Mouse (Mus musculus) cerebellum, postnatal 14 days (tissue): Measurements from ENCODE around the gene Mrpl48.

Experiments used
- DNase-seq, 2 experiments: peaks; one replicate each; pipeline ENCODE4 v3.0.0; 2021; ENCODE audit warnings: mixed read lengths in 2 of 2

Mrpl48 gene

DNA sequence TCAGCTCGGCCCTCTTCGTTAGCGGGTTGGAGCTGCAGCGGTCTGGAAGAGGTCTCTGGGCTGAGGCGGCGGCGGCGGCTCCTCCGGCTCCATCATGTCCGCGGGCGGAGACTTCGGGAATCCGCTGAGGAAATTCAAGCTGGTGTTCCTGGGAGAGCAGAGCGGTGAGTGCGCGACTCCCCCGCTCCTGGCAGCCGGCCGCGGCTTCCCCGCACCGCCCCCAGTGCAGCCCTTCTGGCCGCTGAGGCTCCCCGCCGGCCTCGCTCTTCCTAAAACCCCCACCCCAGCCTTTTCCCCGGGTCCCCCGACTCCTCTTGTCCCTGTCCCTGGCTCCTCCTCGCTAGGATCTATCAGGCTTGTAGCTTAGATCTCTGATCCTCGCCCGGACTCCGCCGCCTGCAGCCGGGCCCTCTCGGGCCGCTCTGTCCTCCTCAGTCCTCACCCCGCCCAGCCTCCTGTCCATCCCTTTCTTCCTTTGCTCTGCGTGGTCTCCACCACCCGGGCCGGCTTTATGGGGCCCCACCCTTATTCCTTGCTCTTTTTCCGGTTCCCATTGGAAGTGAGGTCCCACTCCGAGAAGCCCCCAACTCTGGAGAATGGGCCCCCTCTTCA lies at the start of gene Mrpl48:
TSS of gene Mrpl48 (minus strand) at position 172 of the 612 bp plus-strand sequence.
- DNase-seq: peak; percentile 78 to 84

DNA sequence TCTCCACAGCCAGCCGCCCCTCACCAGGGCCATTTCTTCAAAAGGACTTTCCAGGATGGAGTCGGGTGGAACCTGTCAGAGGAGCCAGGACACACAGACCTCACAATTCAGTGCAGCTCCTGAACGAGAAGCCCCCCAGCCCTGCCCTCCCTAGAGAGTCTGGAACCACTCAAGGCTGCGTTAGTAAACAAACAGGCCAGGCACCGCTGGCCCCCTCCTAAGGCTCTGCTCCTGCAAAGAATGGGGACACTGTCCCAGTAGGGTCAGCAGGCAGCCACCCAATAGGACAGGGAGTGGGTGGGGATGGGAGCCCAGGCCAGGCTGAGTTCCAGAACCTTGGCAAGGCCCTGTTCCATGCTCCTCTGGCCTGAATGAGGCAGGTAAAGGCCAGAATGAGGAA lies 48.6 kb upstream of the Mrpl48 start:
- no peak for DNase-seq

DNA sequence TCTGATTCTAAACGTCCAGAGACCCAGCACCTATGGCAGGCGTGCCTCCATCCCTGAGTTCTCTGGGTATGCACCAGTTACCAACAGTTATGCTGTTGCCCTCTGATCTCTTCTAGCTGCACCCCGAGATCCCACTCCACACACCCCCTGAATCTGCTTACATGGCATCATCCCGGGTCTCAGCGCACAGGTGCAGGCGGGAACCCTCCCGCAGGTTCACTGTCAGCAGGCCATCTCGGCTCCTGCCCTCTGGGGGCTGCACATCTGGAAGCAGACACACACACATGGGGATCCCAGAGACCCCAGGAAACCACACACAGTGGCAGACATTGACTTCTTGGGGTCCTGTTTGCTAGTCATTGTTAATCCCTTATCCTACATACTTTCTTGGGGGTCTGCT lies 46.3 kb upstream of the Mrpl48 start:
- DNase-seq: no peak

DNA sequence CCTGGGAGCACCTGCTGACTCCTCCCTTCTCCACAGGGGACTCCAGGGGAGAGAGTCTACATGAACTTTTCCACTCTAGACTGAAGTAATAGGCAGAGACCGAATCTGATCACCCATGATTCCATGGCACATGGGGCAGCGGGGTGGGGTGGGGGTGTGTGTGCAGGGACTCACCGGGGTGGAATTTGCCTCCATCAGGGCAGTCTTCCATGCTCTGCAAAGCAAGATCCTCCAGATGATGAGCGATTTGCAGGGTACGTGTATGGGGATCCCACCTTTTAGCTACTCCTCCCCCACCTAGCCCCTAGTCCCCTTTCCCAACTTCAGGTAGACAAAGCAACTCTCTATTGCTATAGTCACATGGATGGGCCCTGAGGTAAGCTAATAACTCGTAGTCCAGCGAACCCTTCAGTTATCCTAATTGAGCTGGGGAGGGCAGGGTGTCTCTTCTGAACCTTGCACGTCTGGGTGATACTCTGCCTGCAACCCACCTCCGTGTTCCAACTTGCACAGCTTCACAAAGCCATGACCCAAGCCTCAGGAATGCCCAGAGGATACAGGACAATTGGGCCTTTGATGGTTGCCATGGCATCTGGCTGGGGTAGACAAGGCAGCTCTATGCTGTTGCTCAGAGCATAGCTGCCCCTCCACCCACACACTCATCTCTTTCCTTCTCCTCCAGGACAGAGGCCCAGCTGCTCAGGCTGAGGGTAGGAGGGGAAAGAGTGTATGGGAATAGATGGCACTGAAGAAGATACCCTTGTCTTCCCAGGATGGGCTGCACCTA lies 45.6 kb upstream of the Mrpl48 start:
- no peak for DNase-seq

DNA sequence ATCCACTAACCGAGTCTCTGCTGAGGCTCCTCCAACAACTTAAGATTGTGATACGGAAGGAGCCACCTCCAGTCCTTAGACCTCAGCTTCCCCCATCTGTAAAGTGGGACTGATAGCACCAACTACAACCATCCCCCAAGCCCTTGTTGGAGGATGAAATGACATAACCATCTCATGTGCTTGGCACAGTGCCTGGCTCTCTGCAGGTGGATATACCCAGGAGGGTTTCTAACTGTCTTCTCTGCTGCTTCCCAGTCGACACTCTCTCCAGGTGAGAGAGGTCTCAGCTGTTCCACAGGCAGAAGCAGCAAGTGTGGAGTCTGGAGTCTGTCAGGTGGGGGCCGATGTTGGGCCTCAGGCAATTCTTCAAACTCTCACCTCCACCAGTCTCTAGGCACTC lies 42.9 kb upstream of the Mrpl48 start:
- DNase-seq: no peak

DNA sequence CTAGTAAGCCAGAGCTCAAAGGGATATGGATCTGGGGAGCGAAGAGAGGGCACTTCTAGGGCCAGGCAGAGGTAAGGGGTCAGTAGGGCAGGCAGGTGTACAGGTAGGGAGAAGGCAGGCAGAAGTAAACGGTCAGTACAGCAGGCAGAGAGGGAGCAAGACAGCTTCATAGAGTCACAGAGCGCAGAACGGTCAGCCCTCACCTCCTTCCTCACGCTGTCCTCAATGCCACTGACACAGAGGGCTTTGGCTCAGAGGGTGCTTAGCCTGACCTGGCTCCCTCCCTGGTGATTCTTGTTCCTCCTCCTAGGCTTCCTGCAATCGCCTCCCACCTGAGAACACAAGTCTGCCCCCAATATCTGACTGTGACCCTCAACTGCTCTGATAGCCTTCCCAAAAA lies 42.3 kb upstream of the Mrpl48 start:
- DNase-seq: no peak

DNA sequence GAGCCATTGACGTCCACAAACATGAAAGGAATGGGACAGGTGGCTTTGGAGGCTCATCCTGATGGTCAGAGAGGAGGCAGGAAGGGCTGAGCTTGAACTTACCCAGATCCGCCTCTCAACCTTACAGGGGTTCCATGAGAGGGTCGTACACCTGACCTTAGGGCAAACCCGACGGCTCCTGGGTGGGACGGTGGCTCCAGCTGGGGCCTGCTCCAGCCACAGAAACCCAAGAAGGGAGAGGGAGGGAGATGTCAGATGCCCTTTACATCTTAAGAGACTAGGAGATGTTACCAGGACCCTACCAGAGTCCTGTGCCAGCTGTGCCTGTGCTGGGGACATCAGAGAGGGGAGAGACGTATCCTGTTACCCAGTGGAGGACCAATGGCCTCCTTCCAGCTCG lies 41.7 kb upstream of the Mrpl48 start:
- DNase-seq: no peak

DNA sequence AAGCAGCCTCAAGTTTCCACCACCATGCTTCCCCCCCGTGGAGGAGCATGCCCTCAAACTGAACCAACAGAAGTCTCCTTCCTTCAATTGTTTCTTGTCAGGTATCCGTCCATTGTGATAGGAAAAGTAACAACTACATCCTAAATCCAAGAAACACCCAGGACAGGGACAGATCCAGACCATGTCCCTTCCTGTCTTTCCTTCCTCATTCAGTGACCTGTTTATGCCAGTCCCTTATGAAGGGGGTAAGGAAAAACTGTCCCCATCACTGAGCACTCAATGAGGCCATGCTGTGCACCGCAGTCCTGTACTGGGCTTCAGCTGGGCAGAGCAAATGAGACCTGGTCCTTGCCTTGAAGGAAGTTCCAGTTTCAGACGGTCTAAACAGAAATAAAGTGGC lies 41.0 kb upstream of the Mrpl48 start:
- DNase-seq: no peak

DNA sequence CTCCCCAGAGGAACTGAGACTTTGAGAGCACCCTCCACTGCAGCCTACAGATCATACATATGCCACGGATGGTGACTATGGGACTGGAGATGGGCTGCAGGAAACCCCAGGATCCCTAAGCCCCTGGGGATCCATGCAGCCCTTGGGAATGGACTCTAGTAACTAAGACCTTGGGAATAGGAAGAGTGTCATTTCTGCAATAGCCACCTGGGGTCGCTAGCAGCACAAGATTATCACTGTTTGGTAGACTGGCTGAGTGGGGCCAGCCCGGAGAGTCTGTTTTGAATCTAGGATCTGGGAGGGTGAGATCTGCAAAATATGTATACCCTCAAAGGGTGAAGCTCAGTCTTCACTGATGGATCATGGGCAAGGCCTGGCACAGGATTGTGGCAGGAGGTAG lies 37.0 kb upstream of the Mrpl48 start:
- DNase-seq: peak; percentile 55 to 78

DNA sequence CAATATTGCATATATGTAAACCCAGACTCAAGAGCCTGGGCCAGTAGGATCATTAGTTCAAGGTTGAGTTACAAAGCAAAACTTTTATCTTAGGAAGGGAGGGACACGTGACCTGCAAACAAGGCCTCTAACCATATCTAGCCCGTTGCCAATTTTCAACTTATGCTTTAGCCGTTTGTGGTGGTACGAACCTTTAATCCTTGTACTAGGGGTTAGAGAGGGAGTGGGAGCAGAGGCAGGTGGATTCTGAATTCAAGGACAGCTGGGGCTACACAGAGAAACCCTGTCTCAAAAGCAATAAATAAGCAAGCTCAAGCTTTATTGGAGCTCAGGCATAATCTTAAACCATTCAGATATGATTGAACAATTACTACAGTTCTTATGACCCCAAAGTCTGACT lies 34.3 kb upstream of the Mrpl48 start:
- DNase-seq: no peak

DNA sequence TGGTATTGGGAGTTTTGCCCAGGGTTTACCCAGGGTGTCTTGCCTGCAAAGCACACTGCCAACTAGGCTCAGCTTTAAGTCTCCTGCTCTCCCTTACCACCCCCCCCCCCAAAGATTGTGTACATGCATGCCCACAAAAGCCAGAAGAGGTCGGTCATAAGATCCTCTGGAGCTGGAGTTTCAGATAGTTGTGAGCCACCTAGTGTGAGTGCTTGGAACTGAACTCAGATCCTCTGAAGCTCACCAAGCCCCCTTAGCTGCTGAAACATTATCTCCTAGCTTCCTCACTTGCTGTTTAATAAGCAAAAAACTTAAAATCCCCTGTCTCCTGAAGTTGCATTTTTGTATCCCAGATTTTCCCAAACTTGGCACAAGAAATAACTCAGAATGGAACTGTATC lies 29.6 kb upstream of the Mrpl48 start:
- DNase-seq: peak; percentile 38 to 54

DNA sequence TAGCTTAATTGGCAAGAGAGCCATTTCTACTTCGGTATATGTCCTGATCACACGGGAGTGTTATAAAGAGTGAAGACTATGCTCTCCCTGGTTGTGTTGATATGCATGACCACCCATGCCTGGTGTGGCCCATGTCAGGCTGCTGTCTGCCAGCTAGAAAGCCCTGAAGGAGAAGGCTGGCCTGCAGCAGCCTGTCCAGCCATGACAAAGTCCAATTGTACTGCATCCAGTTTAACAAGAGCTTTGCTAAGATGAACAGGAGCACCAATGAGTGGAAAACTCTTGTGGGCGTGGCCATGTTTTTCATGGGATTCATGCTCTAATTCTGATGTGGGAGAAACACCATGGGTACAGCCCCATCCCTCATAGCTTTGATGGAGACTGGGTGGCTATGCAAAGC lies 16.4 kb upstream of the Mrpl48 start:
- DNase-seq: no peak

DNA sequence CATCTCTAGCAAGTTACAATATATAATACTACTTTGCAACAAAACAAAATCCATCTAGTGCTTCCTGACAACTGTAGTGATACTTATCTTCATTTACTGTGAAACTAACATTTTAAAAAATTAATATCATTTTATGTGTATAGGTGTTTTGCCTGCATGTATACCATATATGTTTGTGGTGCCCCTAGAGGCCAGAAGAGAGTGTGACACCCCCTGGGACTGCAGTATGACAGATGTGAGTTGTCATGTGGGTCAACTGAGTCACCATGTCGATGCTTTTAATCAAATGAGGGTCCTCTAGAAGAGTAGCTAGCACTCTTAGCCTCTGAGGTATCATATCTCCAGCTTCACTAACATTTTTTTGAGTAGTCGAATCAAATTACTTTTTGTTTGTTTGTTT lies 14.2 kb upstream of the Mrpl48 start:
- no peak for DNase-seq

DNA sequence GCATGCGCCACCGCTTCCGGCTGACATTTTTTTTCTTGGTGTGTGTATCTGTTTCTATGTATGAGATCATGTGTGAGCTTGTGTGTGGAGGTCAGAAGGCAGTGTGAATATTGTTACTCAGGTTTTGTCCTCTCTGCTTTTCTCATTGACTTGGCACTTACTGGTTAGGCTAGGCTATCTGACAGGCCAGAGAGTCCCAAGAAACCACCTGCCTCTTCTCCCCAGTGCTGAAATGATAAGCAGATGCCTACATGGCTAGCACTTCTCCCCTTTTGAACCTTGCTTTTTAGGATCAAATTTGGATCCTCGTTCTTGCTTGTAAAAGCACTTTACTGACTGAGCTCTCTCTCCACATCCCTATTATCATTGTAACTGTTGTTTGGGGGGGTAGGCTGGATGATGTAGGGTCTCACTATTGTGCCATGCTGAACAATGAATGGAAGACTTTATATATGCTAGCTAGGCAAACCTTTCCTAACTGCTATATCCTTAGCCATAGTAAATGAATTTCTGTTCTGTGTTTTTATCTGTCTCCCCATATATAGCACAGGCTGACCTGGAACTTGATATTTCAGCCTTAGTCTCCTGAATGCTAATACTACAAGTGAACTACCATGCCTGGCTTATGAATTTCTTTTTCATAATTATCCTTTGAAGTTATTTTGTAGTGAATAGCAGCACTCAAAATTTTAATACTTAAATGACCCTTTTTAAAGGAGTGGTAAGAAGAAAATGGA lies 8.2 kb upstream of the Mrpl48 start:
- no peak for DNase-seq

DNA sequence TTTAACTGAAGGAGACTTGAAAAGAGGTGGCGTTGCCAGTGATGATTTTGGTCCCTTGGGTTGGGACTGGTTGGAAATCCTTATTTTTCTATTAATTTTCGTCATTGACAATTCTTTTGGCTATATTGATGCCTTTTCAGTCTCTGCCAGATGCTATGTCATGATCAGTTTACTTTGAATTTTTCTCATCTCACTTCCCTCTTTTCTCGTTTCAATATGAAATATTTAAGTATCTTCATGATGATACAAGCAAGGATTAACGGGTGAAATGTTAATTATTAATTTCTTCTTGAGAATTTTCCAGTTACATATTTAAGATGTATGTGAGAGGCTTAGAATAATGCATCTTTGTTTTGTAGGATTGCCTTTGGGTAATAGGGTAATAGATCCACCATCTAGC lies 809 bp upstream of the Mrpl48 start:
- DNase-seq: no peak

DNA sequence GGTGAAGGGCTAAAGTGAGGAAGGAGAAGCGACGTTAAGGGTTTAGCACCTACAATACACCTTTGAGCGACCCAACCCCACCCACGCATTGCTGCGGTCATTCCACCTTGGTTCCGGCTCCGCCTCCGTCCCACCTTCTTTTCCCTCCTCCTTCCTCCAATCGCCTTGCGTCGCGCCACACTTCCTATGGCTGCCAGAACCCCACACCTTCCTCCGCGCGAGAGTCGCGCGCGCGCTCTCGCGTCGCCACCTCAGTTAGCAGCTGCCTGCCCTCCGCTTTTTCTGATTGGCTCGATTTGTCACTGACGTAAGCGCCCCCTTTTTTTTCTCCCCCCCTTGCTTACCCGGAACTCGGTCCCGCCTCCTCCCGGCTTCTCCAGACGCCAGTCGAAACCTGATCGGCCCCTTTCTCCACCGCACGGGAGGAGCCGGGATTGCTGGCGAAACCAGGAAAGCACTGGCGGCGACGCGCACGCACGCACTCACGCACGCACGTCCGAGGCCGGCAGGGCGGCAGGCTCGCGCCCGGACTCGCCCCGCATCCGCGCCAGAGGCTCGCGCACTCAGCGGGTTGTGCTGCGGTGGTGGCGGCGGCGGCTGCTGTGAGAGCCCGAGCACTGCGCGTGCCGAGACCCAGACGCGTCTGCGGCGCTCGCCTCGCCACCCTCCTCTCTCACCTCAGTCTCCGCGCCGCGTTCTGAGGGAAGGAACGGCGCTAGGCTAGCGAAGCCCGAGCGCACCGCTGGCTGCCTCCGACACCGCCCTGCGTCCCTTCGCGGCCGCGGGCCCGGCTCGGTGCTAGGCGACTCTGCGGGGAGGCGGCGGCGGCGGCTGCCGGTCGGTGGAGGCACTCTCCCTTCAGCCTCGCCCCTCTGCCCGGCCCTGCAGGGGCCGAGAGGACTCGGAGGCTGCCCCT lies 629 bp downstream of the Mrpl48 start, which contains the start of gene Rab6a:
TSS of gene Rab6a (plus strand) at position 197 of the 916 bp plus-strand sequence.
- peak; percentile 97 to 98 for DNase-seq

DNA sequence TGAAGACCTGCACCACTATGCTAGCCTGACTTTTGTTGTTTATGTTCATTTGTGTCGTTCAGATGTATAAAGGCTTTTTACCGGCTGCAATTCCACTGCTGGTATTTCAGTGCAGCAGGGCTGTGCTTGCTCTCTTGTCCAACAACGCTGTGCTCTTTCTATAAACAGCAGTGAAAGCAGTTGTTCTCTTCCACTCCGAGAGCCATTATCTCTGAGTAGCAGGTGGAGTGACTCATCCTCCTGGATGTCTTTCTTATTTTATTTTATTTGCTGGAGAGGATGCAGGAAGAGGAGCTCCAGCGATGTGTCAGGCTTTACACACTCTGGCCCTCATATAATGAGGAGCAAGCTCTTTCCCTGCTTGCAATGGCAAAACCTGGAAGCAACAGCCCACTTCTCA lies 7.9 kb downstream of the Mrpl48 start:
- DNase-seq: no peak

DNA sequence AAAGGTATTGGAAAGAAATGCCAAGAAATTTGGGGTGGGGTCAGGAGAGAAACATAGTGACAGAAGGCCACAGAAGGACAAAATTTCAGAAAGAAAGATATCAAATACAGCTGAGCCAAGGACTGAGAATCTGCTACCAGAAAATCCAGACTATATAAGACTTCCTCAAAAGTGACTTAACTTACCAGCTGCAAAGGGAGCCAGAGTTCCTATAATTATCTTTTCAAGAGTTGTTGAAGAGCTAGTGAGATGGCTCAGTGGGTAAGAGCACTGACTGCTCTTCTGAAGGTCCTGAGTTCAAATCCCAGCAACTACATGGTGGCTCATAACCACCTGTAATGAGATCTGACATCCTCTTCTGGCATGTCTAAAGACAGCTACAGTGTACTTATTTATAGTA lies 14.8 kb downstream of the Mrpl48 start:
- no peak for DNase-seq

DNA sequence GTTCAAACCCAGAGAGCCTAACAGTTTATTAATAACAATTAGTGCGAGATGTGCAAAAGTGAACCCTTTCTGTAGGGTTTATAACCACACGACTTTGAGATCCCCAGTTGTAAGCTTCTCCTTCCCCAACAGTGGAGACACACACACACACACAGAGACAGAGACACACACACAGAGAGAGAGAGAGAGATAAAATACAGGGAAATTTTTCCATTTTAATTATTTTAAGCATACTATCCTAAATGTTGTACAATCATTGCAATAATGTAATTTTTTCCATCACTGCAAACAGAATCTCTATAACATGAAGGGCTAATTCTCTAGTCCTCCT lies 16.6 kb downstream of the Mrpl48 start:
- no peak for DNase-seq

DNA sequence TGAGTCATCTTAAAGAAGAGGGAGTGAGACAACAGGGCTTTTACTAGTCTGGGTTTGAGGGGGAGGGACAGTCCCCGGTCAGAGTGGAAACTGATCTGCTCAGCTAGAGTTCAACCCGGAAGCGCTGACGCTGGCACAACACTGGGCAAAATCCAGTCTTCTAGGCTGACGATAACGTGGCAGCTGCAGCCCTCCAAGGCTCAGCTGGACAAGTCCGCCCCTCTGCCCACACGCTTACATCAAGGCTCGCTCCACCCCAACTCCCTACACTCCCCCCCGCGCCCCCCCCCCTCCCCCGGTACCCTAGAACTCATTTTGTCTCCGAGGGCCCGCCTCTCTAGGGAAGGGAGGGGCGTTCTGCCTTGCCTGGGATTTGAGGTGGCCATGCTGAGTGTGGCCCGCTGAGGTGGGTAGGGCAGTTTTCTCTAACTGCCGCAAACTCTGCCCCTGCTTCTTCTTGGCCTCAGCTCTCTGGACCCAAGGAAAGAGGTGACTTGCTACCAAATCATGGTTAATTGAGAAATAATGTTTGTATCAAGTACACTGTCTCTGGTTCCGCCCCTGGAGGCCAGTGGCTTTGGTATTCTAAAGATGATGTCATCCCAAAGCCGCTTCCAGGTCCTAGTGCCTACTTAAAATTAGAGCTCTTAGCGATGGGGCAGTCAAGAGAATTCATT lies 17.1 kb downstream of the Mrpl48 start:
- DNase-seq: peak; percentile 76 to 78

DNA sequence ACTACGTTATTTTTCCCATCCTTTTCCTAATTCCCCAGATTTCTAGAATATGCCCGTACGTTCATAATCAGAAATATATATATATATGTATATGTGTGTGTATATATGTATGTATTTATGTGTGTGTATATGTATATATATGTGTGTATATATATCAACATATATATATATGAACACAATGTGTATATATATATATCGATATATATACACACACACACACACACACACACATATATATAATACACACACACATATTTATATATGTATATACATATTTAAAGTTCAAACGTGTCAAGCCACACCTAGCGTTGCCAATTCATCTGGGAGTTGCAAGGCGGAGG lies 17.6 kb downstream of the Mrpl48 start:
- DNase-seq: no peak

DNA sequence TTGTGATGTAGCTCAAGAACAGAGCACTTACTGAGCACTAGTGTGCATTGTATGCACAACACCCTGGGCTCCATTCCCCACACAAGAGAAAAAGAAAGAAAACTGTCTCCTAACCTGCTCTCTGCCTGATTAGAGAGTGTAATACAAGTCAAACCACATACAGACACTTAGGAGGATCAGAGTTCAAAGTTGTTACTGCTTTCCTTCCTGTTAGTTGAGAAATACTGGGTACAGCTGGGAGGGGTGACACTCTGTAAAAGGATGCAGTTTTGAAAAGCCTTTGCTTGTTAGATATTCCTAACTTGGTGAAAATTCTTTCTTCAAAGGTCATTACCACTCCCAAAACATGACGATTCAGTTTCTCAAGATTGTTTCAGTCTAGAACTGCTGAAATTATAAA lies 18.3 kb downstream of the Mrpl48 start:
- DNase-seq: no peak
